Mouse (Mus musculus) liver, adult (tissue): ENCODE results near the gene Emg1.

Experiments
- GATA4 ChIP-seq: IDR thresholded peaks from 2 replicates; pipeline ENCODE4 v1.6.1; 2014; ENCODE audit warnings: mild to moderate bottlenecking, low read length; ENCODE audit not compliant: insufficient replicate concordance

Gene Emg1

GRCm38 (mm10) chr6:124702784-124703103 is 9.2 kb downstream of the Emg1 start:
- TF ChIP-seq GATA4: no peak

- no peak for TF ChIP-seq GATA4
Observed at GRCm38 (mm10) chr6:124702102-124702783, 9.7 kb downstream of the Emg1 start.

GRCm38 (mm10) chr6:124701338-124701737 is 10.6 kb downstream of the Emg1 start:
- no peak for TF ChIP-seq GATA4

GRCm38 (mm10) chr6:124699962-124700610 is 11.9 kb downstream of the Emg1 start:
- TF ChIP-seq GATA4: no peak

GRCm38 (mm10) chr6:124699366-124699765 is 12.6 kb downstream of the Emg1 start:
- TF ChIP-seq GATA4: no peak

GRCm38 (mm10) chr6:124698751-124699150 is 13.2 kb downstream of the Emg1 start:
- no peak for TF ChIP-seq GATA4

GRCm38 (mm10) chr6:124696441-124697150 is 15.4 kb downstream of the Emg1 start:
- no peak for TF ChIP-seq GATA4

- no peak for TF ChIP-seq GATA4
Observed at GRCm38 (mm10) chr6:124694166-124694955, 17.6 kb downstream of the Emg1 start.

- no peak for TF ChIP-seq GATA4
Observed at GRCm38 (mm10) chr6:124693243-124693981, 18.6 kb downstream of the Emg1 start.

- no peak for TF ChIP-seq GATA4
Observed at GRCm38 (mm10) chr6:124690517-124690916, 21.5 kb downstream of the Emg1 start.

GRCm38 (mm10) chr6:124689011-124689410 is 23.0 kb downstream of the Emg1 start:
- TF ChIP-seq GATA4: no peak

- no peak for TF ChIP-seq GATA4
Observed at GRCm38 (mm10) chr6:124688151-124688758, 23.7 kb downstream of the Emg1 start.

- no peak for TF ChIP-seq GATA4
Observed at GRCm38 (mm10) chr6:124685606-124686386, 26.2 kb downstream of the Emg1 start.

- TF ChIP-seq GATA4: no peak
Observed at GRCm38 (mm10) chr6:124683591-124684417, 28.2 kb downstream of the Emg1 start.
